Mouse (Mus musculus): ENCODE measurements at regions not wholly inside any gene's neighbourhood (a gene's known extent, or its start where the extent isn't known, plus 50 kb on each side); places are given as distances from the start of the nearest gene placed in this dataset.
"Not testable (repeated sequence)": the region's sequence is repeated elsewhere in the genome, so short reads cannot be mapped to it uniquely, and the experiment has no call there.

DNA sequence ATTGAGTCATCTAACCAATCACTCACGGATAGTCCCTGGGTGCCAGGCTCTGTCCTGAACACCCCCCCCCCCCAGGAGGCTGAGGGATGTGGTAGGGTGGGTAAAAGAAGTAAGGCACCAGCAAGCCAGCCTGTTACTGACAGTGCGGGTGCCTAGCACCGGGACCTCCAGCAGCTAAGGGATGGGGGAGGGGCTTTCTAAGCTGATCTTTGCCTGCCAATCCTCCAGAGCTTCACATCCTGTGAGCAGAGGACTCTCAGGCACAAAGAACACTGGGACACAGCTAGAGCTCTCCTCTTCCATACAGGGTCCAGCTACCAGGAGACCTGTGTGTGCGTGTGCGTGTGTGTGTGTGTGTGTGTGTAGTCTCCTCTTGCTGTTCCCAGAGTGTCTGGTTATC, 215.9 kb downstream of the Matn1 start:
- Histone ChIP-seq H3K27ac (ENCODE audit: insufficient read depth, low read depth, low read length) (no peak overlapping the region), H3K4me1 (ENCODE audit: control insufficient read depth, insufficient read depth, low read length) (no peaks in the 10 kb centered on the region), H3K4me3 (ENCODE audit: insufficient read depth, low read depth, low read length) (no peak overlapping the region)
- no peak for TF ChIP-seq POLR2A (IDR thresholded peaks at IDR 0.05; ENCODE audit: insufficient read depth, low read depth, low read length)
- no peak for TF ChIP-seq CTCF (IDR thresholded peaks at IDR 0.05; ENCODE audit: insufficient read depth, low read depth, low read length)
- 57% methylated on average over 5 of the region's 5 CpGs for whole genome bisulfite sequencing

DNA sequence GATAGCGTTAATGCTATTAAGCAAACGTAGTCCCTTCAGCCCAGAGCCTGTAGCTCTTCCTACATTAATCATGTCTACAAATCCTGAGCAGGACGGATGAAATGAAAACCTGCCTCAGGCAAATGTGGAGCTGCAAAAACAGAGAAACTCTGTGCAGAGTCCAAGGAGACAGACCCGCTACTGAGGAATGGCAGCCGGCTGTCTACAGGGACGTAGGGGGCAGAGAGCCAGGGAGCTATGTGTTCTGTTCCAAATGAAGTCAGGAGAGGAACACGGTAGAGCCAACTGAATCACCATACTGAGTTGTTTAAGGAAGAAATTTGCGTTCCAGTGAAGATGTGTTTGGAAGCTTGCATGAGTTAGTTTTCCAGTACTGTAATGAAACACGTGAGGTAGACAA, 217.3 kb downstream of the Matn1 start:
- Histone ChIP-seq H3K4me1 (ENCODE audit: control insufficient read depth, insufficient read depth, low read length) (no peaks in the 10 kb centered on the region), H3K27ac (ENCODE audit: insufficient read depth, low read depth, low read length) (no peak overlapping the region), H3K4me3 (ENCODE audit: insufficient read depth, low read depth, low read length) (no peak overlapping the region)
- no peak for TF ChIP-seq POLR2A (IDR thresholded peaks at IDR 0.05; ENCODE audit: insufficient read depth, low read depth, low read length)
- TF ChIP-seq CTCF (IDR thresholded peaks at IDR 0.05; ENCODE audit: insufficient read depth, low read depth, low read length), result no peak
- 73% methylated on average over 9 of the region's 9 CpGs for WGBS

DNA sequence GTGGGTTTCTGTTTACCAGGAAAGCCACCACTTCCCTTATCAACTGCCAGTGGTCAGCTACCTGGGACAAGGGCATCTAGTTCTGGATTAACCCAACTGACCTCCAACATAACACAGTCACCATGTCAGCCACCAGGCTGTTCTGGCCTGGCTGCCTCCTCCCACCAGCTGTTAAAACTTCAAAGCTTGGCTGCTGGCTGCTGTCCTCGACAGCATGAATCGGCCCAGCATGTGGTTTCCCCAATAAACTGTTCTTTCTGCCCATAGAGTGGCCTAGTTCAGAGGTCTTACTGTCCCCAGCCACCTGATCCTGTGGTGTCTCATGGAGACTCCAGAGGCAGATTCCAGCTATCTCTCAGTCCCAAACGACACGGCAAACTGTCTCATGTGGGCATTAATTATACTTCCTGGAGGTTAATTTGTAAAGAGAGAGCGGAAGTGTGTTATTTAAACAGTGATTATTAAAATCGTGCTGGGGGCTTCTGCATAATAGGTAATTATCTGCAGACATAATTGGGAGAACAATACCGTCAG, 219.7 kb downstream of the Matn1 start:
- WGBS, result 34% methylated on average over 7 of the region's 7 CpGs
- H3K4me3 ChIP-seq (ENCODE audit: insufficient read depth, low read depth, low read length), result no peak overlapping the region
- H3K4me1 ChIP-seq (ENCODE audit: control insufficient read depth, insufficient read depth, low read length), result no peaks in the 10 kb centered on the region
- TF ChIP-seq POLR2A (IDR thresholded peaks at IDR 0.05; ENCODE audit: insufficient read depth, low read depth, low read length), result no peak
- TF ChIP-seq CTCF (IDR thresholded peaks at IDR 0.05; ENCODE audit: insufficient read depth, low read depth, low read length), result no peak
- no peak overlapping the region for H3K27ac ChIP-seq (ENCODE audit: insufficient read depth, low read depth, low read length)

DNA sequence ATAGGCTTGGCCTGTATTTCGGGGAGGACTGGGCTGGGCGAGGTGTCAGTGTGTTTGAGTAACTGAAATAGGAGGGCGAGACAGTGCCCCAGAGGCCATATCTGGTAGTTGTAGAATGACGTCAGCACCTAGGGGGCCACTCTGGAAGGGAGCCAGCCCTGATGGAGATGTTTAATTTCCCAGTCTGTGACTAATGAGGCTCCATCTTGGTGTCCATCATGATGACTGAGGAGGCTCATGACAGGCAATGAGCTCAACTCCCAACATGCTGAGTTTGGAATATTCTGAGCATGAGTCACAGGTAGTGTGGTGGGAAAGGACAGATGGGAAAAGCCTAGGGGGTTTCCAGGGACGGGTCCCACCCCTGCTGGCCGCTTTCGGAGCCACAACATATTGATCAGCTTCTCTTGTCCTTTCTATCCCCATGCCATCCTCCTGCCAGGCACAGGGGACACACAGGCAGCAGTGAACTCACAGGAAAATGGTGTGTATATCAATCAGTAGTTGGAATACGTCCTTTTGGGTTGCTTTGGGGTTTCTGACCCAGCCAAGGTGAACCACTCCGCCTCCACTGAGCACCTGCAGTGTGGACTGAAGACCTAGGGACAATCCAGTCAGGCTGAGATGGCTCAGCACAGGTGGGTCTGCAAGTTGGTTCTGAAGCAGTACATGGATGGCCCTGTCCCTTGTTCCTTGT, 222.5 kb downstream of the Matn1 start:
- Histone ChIP-seq H3K4me3 (ENCODE audit: insufficient read depth, low read depth, low read length) (no peak overlapping the region), H3K4me1 (ENCODE audit: control insufficient read depth, insufficient read depth, low read length) (no peaks in the 10 kb centered on the region), H3K27ac (ENCODE audit: insufficient read depth, low read depth, low read length) (no peak overlapping the region)
- WGBS, result 84% methylated on average over 9 of the region's 9 CpGs
- TF ChIP-seq CTCF (IDR thresholded peaks at IDR 0.05; ENCODE audit: insufficient read depth, low read depth, low read length), result no peak
- no peak for TF ChIP-seq POLR2A (IDR thresholded peaks at IDR 0.05; ENCODE audit: insufficient read depth, low read depth, low read length)

DNA sequence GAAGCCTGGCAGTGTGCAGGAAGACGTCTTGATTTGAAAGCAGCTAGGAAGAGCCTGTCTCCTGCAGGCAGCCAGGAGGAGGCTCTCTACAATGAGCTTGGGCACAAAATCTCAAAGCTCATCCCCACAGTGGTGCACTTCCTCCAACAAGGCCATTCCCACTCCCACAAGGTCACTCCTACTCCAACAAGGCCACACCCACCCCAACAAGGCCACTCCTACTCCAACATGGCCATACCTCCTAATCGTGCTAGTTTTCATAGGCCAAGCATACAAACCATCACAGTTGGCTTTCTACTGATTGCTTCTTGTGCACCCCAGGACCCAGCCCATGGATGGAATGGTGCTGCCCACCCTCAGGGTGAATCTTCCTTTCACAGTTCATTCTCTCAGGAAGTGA, 223.7 kb downstream of the Matn1 start:
- 88% methylated on average over 2 of the region's 2 CpGs for WGBS
- no peak overlapping the region for H3K4me3 ChIP-seq (ENCODE audit: insufficient read depth, low read depth, low read length)
- TF ChIP-seq CTCF (IDR thresholded peaks at IDR 0.05; ENCODE audit: insufficient read depth, low read depth, low read length), result no peak
- no peak for TF ChIP-seq POLR2A (IDR thresholded peaks at IDR 0.05; ENCODE audit: insufficient read depth, low read depth, low read length)

DNA sequence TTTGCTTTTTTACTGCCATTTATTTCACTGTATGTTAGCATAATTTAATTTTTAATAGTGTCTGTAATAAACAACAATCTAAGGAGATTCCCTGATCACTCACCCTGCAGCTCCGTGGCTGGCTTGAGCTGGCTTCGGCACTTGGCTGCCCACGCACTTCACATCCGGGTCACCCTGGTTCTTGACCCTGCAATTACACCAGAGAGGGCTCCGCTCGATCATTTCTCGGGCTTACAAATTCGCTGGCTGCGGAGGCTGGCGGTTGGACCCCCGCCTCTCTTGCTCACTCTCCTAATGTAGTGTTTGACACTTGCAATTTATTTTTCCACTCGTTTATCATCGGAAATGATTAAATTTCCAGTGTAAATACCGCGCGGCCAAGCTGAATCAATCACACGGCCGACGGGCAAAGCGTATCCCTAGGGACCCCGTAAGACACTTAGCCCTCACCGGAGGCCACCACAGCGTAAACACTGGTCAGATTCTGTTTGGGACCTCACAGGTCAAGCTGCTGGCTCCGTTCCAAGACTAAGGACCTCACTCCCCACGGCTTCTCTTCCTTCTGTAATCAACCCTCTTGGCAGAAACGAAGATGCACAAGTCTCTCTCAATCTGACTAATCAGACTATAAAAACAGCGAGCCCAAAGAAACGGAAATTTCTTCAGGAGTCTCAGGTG, 229.7 kb downstream of the Matn1 start:
- 85% methylated on average over 28 of the region's 28 CpGs for WGBS
- H3K4me3 ChIP-seq (ENCODE audit: insufficient read depth, low read depth, low read length), result no peak overlapping the region
- no peak overlapping the region for H3K27ac ChIP-seq (ENCODE audit: insufficient read depth, low read depth, low read length)
- H3K4me1 ChIP-seq (ENCODE audit: control insufficient read depth, insufficient read depth, low read length), result 0 out of 2 replicates have a peak, but pooled peaks cover 2% of the 10 kb centered on the region
- TF ChIP-seq CTCF (IDR thresholded peaks at IDR 0.05; ENCODE audit: insufficient read depth, low read depth, low read length) (no peak), POLR2A (IDR thresholded peaks at IDR 0.05; ENCODE audit: insufficient read depth, low read depth, low read length) (no peak)

More for the DNA sequence above, 223.7 kb downstream of the Matn1 start:
- Histone ChIP-seq H3K27ac (ENCODE audit: insufficient read depth, low read depth, low read length) (no peak overlapping the region), H3K4me1 (ENCODE audit: control insufficient read depth, insufficient read depth, low read length) (no peaks in the 10 kb centered on the region)

DNA sequence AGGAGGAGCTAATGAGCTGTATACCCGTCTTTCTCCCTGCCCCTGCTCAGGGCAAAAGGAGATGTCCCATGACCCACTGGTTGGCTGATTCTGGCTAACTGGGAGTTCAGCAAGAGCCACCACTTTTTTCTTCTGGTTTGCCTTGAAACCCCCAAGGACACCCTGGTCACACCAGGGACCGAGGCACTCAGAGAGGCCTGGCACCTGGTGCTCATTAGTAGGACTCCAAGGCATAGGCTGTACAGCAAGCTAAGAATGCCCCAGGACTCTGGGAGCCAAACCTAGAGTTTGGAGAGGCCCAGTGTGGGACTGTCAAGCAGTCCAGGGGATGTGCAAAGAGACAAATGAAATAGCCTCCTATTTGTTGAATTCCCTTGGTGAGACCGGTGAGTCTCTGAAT, 232.5 kb downstream of the Matn1 start:
- 72% methylated on average over 3 of the region's 3 CpGs for WGBS
- H3K27ac ChIP-seq (ENCODE audit: insufficient read depth, low read depth, low read length), result no peak overlapping the region
- 0 out of 2 replicates have a peak, but pooled peaks cover 2% of the 10 kb centered on the region for H3K4me1 ChIP-seq (ENCODE audit: control insufficient read depth, insufficient read depth, low read length)
- TF ChIP-seq CTCF (IDR thresholded peaks at IDR 0.05; ENCODE audit: insufficient read depth, low read depth, low read length), result no peak
- H3K4me3 ChIP-seq (ENCODE audit: insufficient read depth, low read depth, low read length), result no peak overlapping the region

DNA sequence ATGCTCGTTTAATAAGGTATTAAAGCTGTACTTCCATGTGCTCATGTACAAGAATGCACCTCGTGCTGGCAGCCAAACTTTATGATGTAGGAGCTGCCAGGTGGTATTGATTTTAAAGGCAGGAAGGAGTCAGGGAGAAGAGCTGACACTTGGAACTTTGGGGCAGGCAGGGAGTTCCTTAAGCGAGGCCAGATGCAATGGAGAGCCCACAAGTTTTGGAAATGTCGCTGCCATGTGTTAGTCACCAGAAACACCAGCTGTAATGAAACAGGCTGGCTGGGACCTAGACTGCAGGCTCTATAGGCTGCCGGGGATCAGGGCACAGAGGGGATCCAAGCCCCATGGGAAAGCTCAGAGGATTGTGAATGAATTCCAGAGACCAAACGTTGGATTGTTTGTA, 233.7 kb downstream of the Matn1 start:
- H3K4me3 ChIP-seq (ENCODE audit: insufficient read depth, low read depth, low read length), result no peak overlapping the region
- H3K4me1 ChIP-seq (ENCODE audit: control insufficient read depth, insufficient read depth, low read length), result 0 out of 2 replicates have a peak, but pooled peaks cover 2% of the 10 kb centered on the region
- H3K27ac ChIP-seq (ENCODE audit: insufficient read depth, low read depth, low read length), result no peak overlapping the region
- TF ChIP-seq POLR2A (IDR thresholded peaks at IDR 0.05; ENCODE audit: insufficient read depth, low read depth, low read length) (no peak), CTCF (IDR thresholded peaks at IDR 0.05; ENCODE audit: insufficient read depth, low read depth, low read length) (no peak)
- WGBS, result 63% methylated on average over 6 of the region's 6 CpGs

DNA sequence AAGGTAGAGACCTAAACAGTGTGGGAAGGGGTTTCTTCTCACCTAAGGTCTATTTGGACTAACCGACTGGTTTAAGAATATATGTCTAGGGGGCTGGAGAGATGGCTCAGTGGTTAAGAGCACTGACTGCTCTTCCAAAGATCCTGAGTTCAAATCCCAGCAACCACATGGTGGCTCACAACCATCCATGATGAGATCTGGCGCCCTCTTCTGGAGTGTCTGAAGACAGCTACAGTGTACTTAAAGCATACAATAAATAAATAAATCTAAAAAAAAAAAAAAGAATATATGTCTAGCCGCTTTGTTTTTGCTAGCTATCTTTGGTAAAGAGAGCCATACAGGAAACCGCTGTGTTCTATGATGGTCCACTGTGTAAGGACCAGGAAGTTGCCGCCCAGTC, 234.5 kb downstream of the Matn1 start:
- 91% methylated on average over 5 of the region's 5 CpGs for WGBS
- not testable (repeated sequence) for H3K4me1 ChIP-seq (ENCODE audit: control insufficient read depth, insufficient read depth, low read length); H3K4me3 ChIP-seq (ENCODE audit: insufficient read depth, low read depth, low read length); H3K27ac ChIP-seq (ENCODE audit: insufficient read depth, low read depth, low read length)
